Mouse (Mus musculus) thymus, adult 2 months (tissue): ENCODE measurements at regions not wholly inside any gene's neighbourhood (a gene's known extent, or its start where the extent isn't known, plus 50 kb on each side); places are given as distances from the start of the nearest gene placed in this dataset.

Experiments used
- DNase-seq: peaks from one replicate; pipeline ENCODE4 v3.0.0; 2021
- H3K27ac ChIP-seq: fragments of 200-500 bp; 2 replicates; pipeline ENCODE4 v1.5.1; 2012; ENCODE audit warnings: low read length, control low read depth; ENCODE audit not compliant: control insufficient read depth, insufficient read depth
- H3K27me3 ChIP-seq: fragments of 200-500 bp; 2 replicates; pipeline ENCODE4 v1.6.1; 2012; ENCODE audit warnings: mild to moderate bottlenecking, low read length, moderate library complexity, mixed read lengths; ENCODE audit not compliant: control insufficient read depth, insufficient read depth
- H3K36me3 ChIP-seq: fragments of 200-500 bp; 2 replicates; pipeline ENCODE4 v1.6.1; 2012; ENCODE audit warnings: mild to moderate bottlenecking, low read length, moderate library complexity; ENCODE audit not compliant: control insufficient read depth, insufficient read depth
- H3K4me1 ChIP-seq: fragments of 200-500 bp; replicated peaks from 2 replicates; pipeline ENCODE4 v1.6.1; 2012; ENCODE audit warnings: low read length; ENCODE audit not compliant: control insufficient read depth, insufficient read depth
- H3K4me3 ChIP-seq: fragments of 200-500 bp; 2 replicates; pipeline ENCODE4 v1.5.1; 2012; ENCODE audit warnings: mild to moderate bottlenecking, low read length, control low read depth, moderate library complexity; ENCODE audit not compliant: control insufficient read depth, insufficient read depth
- CTCF ChIP-seq: fragments of 200-500 bp; IDR thresholded peaks from 2 replicates; pipeline ENCODE4 v1.5.1; 2012; ENCODE audit warnings: mild to moderate bottlenecking, control low read depth, low read length, moderate library complexity, borderline replicate concordance; ENCODE audit not compliant: control insufficient read depth, poor library complexity, insufficient read depth; ENCODE audit errors: extremely low read depth
- POLR2A ChIP-seq: fragments of 200-500 bp; IDR thresholded peaks from 2 replicates; pipeline ENCODE4 v1.6.1; 2012; ENCODE audit warnings: mild to moderate bottlenecking, low read length, control low read depth, moderate library complexity; ENCODE audit not compliant: control insufficient read depth, poor library complexity, insufficient read depth; ENCODE audit errors: extremely low read depth
- WGBS: fragments of 180-500 bp; shearing (Covaris S2); methylation state at CpG from one replicate; pipeline ENCODE4 v1.1.7; 2018; 5-methylcytosine and 5-hydroxymethylcytosine counted together

- DNase-seq: no peak
- TF ChIP-seq POLR2A (no peak), CTCF (no peak)
- Histone ChIP-seq H3K27me3 (no peaks in the 10 kb centered on the region), H3K36me3 (no peaks in the 10 kb centered on the region), H3K4me3 (no peak overlapping the region), H3K4me1 (no peaks in the 10 kb centered on the region), H3K27ac (no peak overlapping the region)
- WGBS: 82% methylated on average over 5 of the region's 5 CpGs
Observed at GRCm38 (mm10) chr4:153233762-153234161, 248.8 kb downstream of the Ajap1 start.

- H3K4me3 ChIP-seq: no peak overlapping the region
- 64% methylated on average over 5 of the region's 5 CpGs for WGBS
- no peaks in the 10 kb centered on the region for H3K4me1 ChIP-seq
- no peak overlapping the region for H3K27ac ChIP-seq
- no peaks in the 10 kb centered on the region for H3K36me3 ChIP-seq
- DNase-seq: no peak
- TF ChIP-seq POLR2A (no peak), CTCF (no peak)
- H3K27me3 ChIP-seq: no peaks in the 10 kb centered on the region
Observed at GRCm38 (mm10) chr4:153229221-153229620, 253.4 kb downstream of the Ajap1 start.

GRCm38 (mm10) chr4:153227680-153228420, 254.8 kb downstream of the Ajap1 start:
- Histone ChIP-seq H3K27ac (no peak overlapping the region), H3K27me3 (no peaks in the 10 kb centered on the region), H3K4me1 (no peaks in the 10 kb centered on the region), H3K4me3 (no peak overlapping the region), H3K36me3 (no peaks in the 10 kb centered on the region)
- TF ChIP-seq CTCF (no peak), POLR2A (no peak)
- WGBS: 84% methylated on average over 13 of the region's 13 CpGs
- no peak for DNase-seq

- no peak for TF ChIP-seq POLR2A
- no peak for TF ChIP-seq CTCF
- Histone ChIP-seq H3K36me3 (no peaks in the 10 kb centered on the region), H3K4me1 (no peaks in the 10 kb centered on the region), H3K27me3 (no peaks in the 10 kb centered on the region), H3K27ac (no peak overlapping the region), H3K4me3 (no peak overlapping the region)
- 37% methylated on average over 6 of the region's 6 CpGs for WGBS
- no peak for DNase-seq
Observed at GRCm38 (mm10) chr4:153224618-153225177, 257.9 kb downstream of the Ajap1 start.

GRCm38 (mm10) chr4:153223019-153223418, 259.6 kb downstream of the Ajap1 start:
- WGBS: 92% methylated on average over 5 of the region's 5 CpGs
- no peaks in the 10 kb centered on the region for H3K27me3 ChIP-seq
- DNase-seq: no peak
- H3K27ac ChIP-seq: no peak overlapping the region
- H3K4me1 ChIP-seq: no peaks in the 10 kb centered on the region
- TF ChIP-seq CTCF (no peak), POLR2A (no peak)
- H3K4me3 ChIP-seq: no peak overlapping the region
- H3K36me3 ChIP-seq: no peaks in the 10 kb centered on the region

GRCm38 (mm10) chr4:153220485-153220884, 262.1 kb downstream of the Ajap1 start:
- WGBS: 65% methylated on average over 5 of the region's 6 CpGs
- no peak overlapping the region for H3K4me3 ChIP-seq
- no peaks in the 10 kb centered on the region for H3K4me1 ChIP-seq
- no peak for DNase-seq
- no peaks in the 10 kb centered on the region for H3K36me3 ChIP-seq
- H3K27me3 ChIP-seq: no peaks in the 10 kb centered on the region
- TF ChIP-seq CTCF: no peak
- TF ChIP-seq POLR2A: no peak
- no peak overlapping the region for H3K27ac ChIP-seq
